Mouse (Mus musculus) CH12F3 (cell line): ENCODE data around the gene Chaf1a.
"Not testable (repeated sequence)": the region's sequence is repeated elsewhere in the genome, so short reads cannot be mapped to it uniquely, and the experiment has no call there.

ENCODE experiments used
- in situ Hi-C: fragments of 300-500 bp; cut with MboI; formaldehyde crosslinking; loops from 2 replicates; pipeline ENCODE4 v1.14.3; 2020; ENCODE audit warnings: low sequenced_read_pairs

Gene Chaf1a

GRCm38 (mm10) chr17:56078880-56079795 lies 38.9 kb downstream of the Chaf1a start, which contains the start of gene Hdgfl2:
Hdgfl2 (plus strand) TSS chr17:56079634.
- in situ Hi-C loops = no loop called here

GRCm38 (mm10) chr17:56079921-56080320 lies 39.7 kb downstream of the Chaf1a start:
- in situ Hi-C loops = no loop called here

- in situ Hi-C loops = no loop called here
These were observed 40.7 kb downstream of the Chaf1a start for GRCm38 (mm10) chr17:56080781-56081585.

GRCm38 (mm10) chr17:56092312-56092711 lies 52.1 kb downstream of the Chaf1a start:
- in situ Hi-C loops = no loop called here

- in situ Hi-C loops = no loop called here
These were observed 52.6 kb downstream of the Chaf1a start for GRCm38 (mm10) chr17:56092794-56093193.

- in situ Hi-C loops = no loop called here
These were observed 56.6 kb downstream of the Chaf1a start for GRCm38 (mm10) chr17:56096883-56097282.

- in situ Hi-C loops = no loop called here
These were observed 57.9 kb downstream of the Chaf1a start for GRCm38 (mm10) chr17:56098180-56098579.

- in situ Hi-C loops = no loop called here
These were observed 58.7 kb downstream of the Chaf1a start for GRCm38 (mm10) chr17:56098711-56099572.

GRCm38 (mm10) chr17:56100811-56101210 lies 60.6 kb downstream of the Chaf1a start:
- in situ Hi-C loops = no loop called here

GRCm38 (mm10) chr17:56102158-56102557 lies 61.9 kb downstream of the Chaf1a start:
- in situ Hi-C loops = no loop called here

- in situ Hi-C loops = no loop called here
These were observed 62.7 kb downstream of the Chaf1a start for GRCm38 (mm10) chr17:56102927-56103326.

- in situ Hi-C loops = no loop called here
These were observed 63.4 kb downstream of the Chaf1a start for GRCm38 (mm10) chr17:56103465-56104285.

- in situ Hi-C loops = not testable (repeated sequence)
These were observed 64.6 kb downstream of the Chaf1a start for GRCm38 (mm10) chr17:56104821-56105220.

- in situ Hi-C loops = not testable (repeated sequence)
These were observed 66.2 kb downstream of the Chaf1a start for GRCm38 (mm10) chr17:56106436-56106835.

- in situ Hi-C loops = no loop called here
These were observed 66.7 kb downstream of the Chaf1a start for GRCm38 (mm10) chr17:56106981-56107380.

- in situ Hi-C loops = no loop called here
These were observed 67.5 kb downstream of the Chaf1a start for GRCm38 (mm10) chr17:56107736-56108135.

GRCm38 (mm10) chr17:56108334-56109044 lies 68.2 kb downstream of the Chaf1a start:
- in situ Hi-C loops = no loop called here

GRCm38 (mm10) chr17:56109219-56110051 lies 69.2 kb downstream of the Chaf1a start, which contains the start of gene Plin4:
Plin4 (minus strand) TSS chr17:56109803.
- in situ Hi-C loops = no loop called here
